Mouse (Mus musculus) heart, postnatal 0 days (tissue): ENCODE data around the gene Anxa6. TPM values are rescaled to one million over a fixed set of nuclear protein-coding genes. Genes with fewer than 3 reads are reported as not detected.

Experiments
- ATAC-seq: fragments of 200-750 bp; cut with Nextera tagmentation; 2 replicates; pipeline ENCODE4 v1.8.0; 2017; ENCODE audit warnings: low read depth, moderate number of reproducible peaks, moderate library complexity; ENCODE audit not compliant: insufficient read depth
- DNase-seq: peaks from one replicate; pipeline ENCODE4 v3.0.0-alpha.2; 2016; ENCODE audit warnings: low spot score
- H3K27ac ChIP-seq: fragments of 300-500 bp; sonication (generic); 2 replicates; pipeline ENCODE4 v1.5.1; 2014; ENCODE audit warnings: low read depth, mild to moderate bottlenecking
- H3K27me3 ChIP-seq: fragments of 300-500 bp; sonication (generic); 2 replicates; pipeline ENCODE4 v1.6.1; 2014; ENCODE audit warnings: low read length, mixed read lengths; ENCODE audit not compliant: control insufficient read depth, insufficient read depth
- H3K36me3 ChIP-seq: fragments of 300-500 bp; sonication (generic); replicated peaks from 2 replicates; pipeline ENCODE4 v1.6.1; 2014; ENCODE audit warnings: low read length, mixed read lengths; ENCODE audit not compliant: control insufficient read depth, insufficient read depth
- H3K4me1 ChIP-seq: fragments of 300-500 bp; sonication (generic); 2 replicates; pipeline ENCODE4 v1.6.1; 2014; ENCODE audit warnings: antibody characterized with exemption; ENCODE audit not compliant: control insufficient read depth, insufficient read depth
- H3K4me2 ChIP-seq: fragments of 300-500 bp; sonication (generic); 2 replicates; pipeline ENCODE4 v1.6.1; 2014; ENCODE audit warnings: low read depth, mild to moderate bottlenecking, low read length, moderate library complexity
- H3K4me3 ChIP-seq: fragments of 300-500 bp; sonication (generic); 2 replicates; pipeline ENCODE4 v1.5.1; 2014; ENCODE audit warnings: low read depth, low read length
- H3K9ac ChIP-seq: fragments of 300-500 bp; sonication (generic); replicated peaks from 2 replicates; pipeline ENCODE4 v1.6.1; 2014; ENCODE audit warnings: low read depth, low read length, mixed read lengths
- H3K9me3 ChIP-seq: fragments of 300-500 bp; sonication (generic); replicated peaks from 2 replicates; pipeline ENCODE4 v1.6.1; 2016; ENCODE audit warnings: low read length; ENCODE audit not compliant: control insufficient read depth
- CTCF ChIP-seq: IDR thresholded peaks from 2 replicates; pipeline ENCODE4 v1.5.1; 2016; ENCODE audit warnings: antibody characterized with exemption, control low read depth, low read depth
- EP300 ChIP-seq: IDR thresholded peaks from 2 replicates; pipeline ENCODE4 v1.6.1; 2016; ENCODE audit warnings: antibody characterized with exemption, low read depth
- WGBS: fragments of 180-500 bp; shearing (Covaris S2); extraction: QIAGEN DNeasy Blood & Tissue Kit; methylation state at CpG from one replicate; pipeline ENCODE4 v1.1.7; 2014; 5-methylcytosine and 5-hydroxymethylcytosine counted together
- polyA plus RNA-seq: library from polyadenylated mRNA; unstranded; fragments of >200 nt; fragmentation: Nextera tagmentation; extraction: Ambion mirVana; gene quantifications from 2 replicates; pipeline ENCODE4 v1.2.1, GENCODE M21; 2015
- total RNA-seq: library from RNA; depleted of rRNA; stranded (reverse); fragments of >200 nt; gene quantifications from 2 replicates; pipeline ENCODE4 v1.2.3, GENCODE M21; 2014; ENCODE audit warnings: low replicate concordance; rRNA removed

The Anxa6 gene
- total RNA-seq, result 306 and 424 TPM in 2 replicates
- 250 and 254 TPM in 2 replicates for polyA plus RNA-seq

DNA sequence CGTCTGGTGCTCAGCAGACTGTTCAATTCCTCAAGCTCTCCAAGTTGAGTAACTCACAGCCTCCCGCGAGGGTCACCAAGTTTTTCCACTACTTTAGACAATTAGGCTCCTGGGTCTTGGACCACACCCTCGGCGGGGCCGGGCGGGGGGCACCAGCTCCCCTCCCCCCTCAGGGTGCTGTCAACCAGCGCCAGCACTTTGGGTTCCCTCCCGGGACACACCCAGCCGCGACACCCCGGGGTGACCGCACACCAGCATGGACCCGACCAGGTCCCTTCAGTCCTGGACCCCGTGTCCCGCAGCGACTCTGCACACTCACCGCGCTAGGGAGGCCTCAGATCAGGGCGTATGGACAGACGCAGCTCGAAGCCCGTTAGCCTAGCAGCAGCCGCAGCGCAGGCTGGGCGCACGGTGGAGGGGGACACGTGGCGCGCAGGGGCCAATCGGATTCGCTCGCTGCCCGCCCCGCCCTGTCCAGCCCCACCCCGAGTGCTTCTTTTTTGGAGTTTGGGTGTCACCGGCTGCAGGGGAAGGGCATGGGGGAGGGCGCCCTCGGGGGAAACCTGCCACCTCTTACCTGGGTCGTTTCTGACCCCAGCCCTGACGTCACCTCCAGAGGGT lies at the start of gene Anxa6:
Gene Anxa6, minus strand, starts transcription at position 406 of the 621 bp plus-strand sequence.
- no peaks in the 10 kb centered on the region for H3K27me3 ChIP-seq
- TF ChIP-seq EP300, result no peak
- no peak for TF ChIP-seq CTCF
- peak within 1 kb of the TSS; percentile 89 for H3K9ac ChIP-seq
- WGBS, result under 1% methylated on average over 41 of the region's 41 CpGs
- DNase-seq (peak; percentile 90), ATAC-seq (peak; percentile 97)
- no peaks in the 10 kb centered on the region for H3K9me3 ChIP-seq
- H3K4me3 ChIP-seq, result peak within 1 kb of the TSS; percentile 90
- H3K4me1 ChIP-seq, result peaks cover 22% of the 10 kb centered on the region
- peak within 1 kb of the TSS; percentile 99 for H3K4me2 ChIP-seq
- H3K36me3 ChIP-seq, result no peaks in the 10 kb centered on the region
- H3K27ac ChIP-seq, result peak within 1 kb of the TSS; percentile 90

DNA sequence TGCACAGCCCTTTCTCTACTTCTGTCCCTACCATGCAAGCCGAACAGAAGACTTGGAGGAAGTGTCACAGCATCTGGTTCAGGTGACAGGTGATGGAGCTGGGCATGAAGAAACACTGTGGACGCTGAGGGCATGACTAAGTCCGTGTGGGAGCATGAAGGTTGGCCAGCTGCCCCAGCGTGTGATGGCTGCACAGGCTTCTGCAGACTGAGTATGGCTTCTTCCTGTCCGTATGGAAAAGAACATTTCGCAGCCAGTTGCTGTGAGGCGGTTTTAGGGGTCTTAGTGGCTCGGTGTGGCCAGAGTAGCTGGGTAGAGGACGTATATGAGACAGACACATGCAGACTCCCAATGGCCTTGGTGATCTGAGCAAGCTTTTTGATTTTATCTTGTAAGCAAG lies 48.0 kb upstream of the Anxa6 start:
- Histone ChIP-seq H3K27ac (no peak overlapping the region), H3K36me3 (no peaks in the 10 kb centered on the region), H3K4me2 (no peak overlapping the region), H3K9me3 (peaks cover 3% of the 10 kb centered on the region; the same call in 1 of the 2 replicates), H3K27me3 (no peaks in the 10 kb centered on the region), H3K4me1 (peaks cover 27% of the 10 kb centered on the region), H3K4me3 (no peak overlapping the region), H3K9ac (no peak overlapping the region)
- no peak for TF ChIP-seq CTCF
- no peak for TF ChIP-seq EP300
- DNase-seq (no peak), ATAC-seq (no peak)
- 94% methylated on average over 9 of the region's 9 CpGs for WGBS

DNA sequence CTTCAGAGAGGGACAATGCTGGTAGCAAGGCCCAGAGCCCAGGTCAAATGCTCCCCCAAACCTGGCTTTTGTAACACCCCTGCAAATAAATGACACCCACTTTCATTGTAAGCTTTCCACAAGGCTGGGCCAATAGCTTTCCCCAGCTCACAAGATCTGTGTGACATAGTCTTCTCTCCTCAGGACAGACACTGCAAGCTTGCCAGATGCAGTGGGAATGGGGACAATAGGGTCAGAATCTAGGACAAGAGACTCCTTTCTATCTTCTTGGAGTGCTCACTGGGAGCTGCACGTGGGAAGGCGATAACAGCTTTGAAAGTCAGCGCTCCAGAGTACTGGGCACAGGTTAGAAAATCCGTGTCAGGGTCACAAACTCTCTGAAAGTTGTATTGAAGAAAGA lies 45.9 kb upstream of the Anxa6 start:
- H3K27me3 ChIP-seq, result no peaks in the 10 kb centered on the region
- H3K27ac ChIP-seq, result peak overlapping the region; percentile 95; the same call in 1 of the 2 replicates
- ATAC-seq (no peak), DNase-seq (no peak)
- no peak overlapping the region for H3K4me3 ChIP-seq
- no peaks in the 10 kb centered on the region for H3K36me3 ChIP-seq
- TF ChIP-seq CTCF, result no peak
- peaks cover 3% of the 10 kb centered on the region; the same call in 1 of the 2 replicates for H3K9me3 ChIP-seq
- no peak overlapping the region for H3K4me2 ChIP-seq
- WGBS, result 50% methylated on average over 4 of the region's 4 CpGs
- peaks cover 36% of the 10 kb centered on the region for H3K4me1 ChIP-seq
- H3K9ac ChIP-seq, result no peak overlapping the region

DNA sequence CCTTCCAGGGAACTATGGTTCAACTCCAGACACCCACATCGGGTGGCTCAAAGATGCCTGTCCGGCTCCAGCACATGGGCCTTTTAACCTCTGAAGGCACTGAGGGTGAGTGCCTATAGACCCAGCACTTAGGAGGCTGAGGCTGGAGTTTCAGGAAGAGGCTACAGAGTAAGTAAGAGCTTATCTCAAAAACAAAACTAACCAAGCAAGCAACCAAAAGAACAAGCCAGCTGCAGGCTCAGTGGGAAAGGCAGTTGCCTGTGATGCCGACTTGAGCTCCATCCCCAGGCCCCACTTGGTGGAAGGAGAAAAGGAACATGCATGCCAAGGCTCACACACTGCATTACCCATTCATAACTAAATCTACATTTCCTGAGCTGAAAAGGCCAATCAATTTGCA lies 45.3 kb upstream of the Anxa6 start:
- peak overlapping the region; percentile 66 for H3K9ac ChIP-seq
- peak overlapping the region; percentile 95 for H3K27ac ChIP-seq
- H3K27me3 ChIP-seq, result no peaks in the 10 kb centered on the region
- WGBS, result 27% methylated on average over 3 of the region's 3 CpGs
- peaks cover 37% of the 10 kb centered on the region for H3K4me1 ChIP-seq
- no peaks in the 10 kb centered on the region for H3K36me3 ChIP-seq
- H3K4me3 ChIP-seq, result 0 out of 2 replicates have a peak overlapping the region, but pooled peaks have one; percentile 54
- TF ChIP-seq CTCF, result no peak
- no peak for TF ChIP-seq EP300
- peaks cover 3% of the 10 kb centered on the region; the same call in 1 of the 2 replicates for H3K9me3 ChIP-seq
- DNase-seq (no peak), ATAC-seq (no peak)
- H3K4me2 ChIP-seq, result peak overlapping the region; percentile 89

DNA sequence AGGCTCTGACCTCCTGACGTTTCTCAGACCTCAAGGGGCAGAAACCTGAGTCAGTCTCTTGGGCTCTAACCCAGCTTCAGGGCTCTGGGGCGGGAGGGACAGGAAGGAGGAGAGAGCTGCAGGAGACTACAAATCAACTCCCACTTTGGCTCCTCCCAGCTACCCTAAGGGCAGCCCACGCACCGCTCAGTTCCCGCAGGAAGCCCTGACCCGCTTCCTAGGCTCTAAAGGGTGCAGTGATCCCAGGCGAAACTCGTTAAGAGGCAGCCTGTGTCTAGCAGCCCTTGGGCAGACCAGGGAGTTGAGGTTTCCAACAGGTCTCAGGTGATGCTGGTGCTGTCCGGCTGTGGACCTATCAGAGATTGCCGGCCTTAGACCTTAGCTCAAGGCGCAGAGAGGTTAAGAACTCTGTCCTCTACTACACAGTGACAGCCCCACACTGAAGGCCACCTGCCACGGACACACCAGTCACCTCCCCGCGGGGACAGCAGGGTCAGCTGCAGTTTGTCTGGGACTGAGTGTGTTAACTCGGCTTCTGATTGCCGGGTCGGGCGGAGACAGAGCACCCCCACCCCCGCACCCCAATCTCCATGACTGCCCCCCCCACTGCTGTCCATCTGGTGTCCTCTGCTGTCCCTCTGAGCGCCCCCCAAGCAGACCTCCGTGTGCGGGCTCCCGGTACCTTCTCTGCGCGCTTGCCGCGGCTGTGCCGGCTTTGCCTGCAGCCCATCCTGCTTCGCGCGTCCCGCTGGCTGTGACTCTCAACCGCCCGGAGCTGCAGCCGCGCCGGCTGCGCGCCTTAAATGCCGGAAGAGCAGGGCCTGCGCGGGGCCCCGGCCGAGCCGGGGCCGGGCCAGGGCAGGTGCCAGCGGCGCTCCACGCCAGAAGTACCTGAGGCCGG lies 44.3 kb upstream of the Anxa6 start, which contains the start of gene Ccdc69:
Gene Ccdc69, minus strand, starts transcription at position 801 of the 901 bp plus-strand sequence.
- no peaks in the 10 kb centered on the region for H3K27me3 ChIP-seq
- H3K27ac ChIP-seq, result peak within 1 kb of the TSS; percentile 95
- peak; percentile 83 for DNase-seq
- under 1% methylated on average over 49 of the region's 50 CpGs for WGBS
- H3K9me3 ChIP-seq, result peaks cover 3% of the 10 kb centered on the region; the same call in 1 of the 2 replicates
- peak within 1 kb of the TSS; percentile 54 for H3K4me3 ChIP-seq
- TF ChIP-seq CTCF (no peak), EP300 (no peak)
- H3K4me2 ChIP-seq, result peak within 1 kb of the TSS; percentile 89
- ATAC-seq, result peak; percentile 83
- no peaks in the 10 kb centered on the region for H3K36me3 ChIP-seq
- H3K9ac ChIP-seq, result peak within 1 kb of the TSS; percentile 66
- H3K4me1 ChIP-seq, result peaks cover 45% of the 10 kb centered on the region
